Mouse (Mus musculus) CD4-positive helper T cell, adult 2 months (primary cell): ENCODE results near the gene Mdfic.
A peak's percentile ranks its signal among the peaks of the same experiment; 100 is the strongest.

Experiments used
- DNase-seq: peaks from one replicate; pipeline ENCODE4 v3.0.0-alpha.2; 2012; ENCODE audit warnings: low read depth, missing footprints, low spot score

Gene Mdfic

GRCm38 (mm10) chr6:15739132-15739531 lies 18.7 kb downstream of the Mdfic start:
- DNase-seq: peak; percentile 42

DNA sequence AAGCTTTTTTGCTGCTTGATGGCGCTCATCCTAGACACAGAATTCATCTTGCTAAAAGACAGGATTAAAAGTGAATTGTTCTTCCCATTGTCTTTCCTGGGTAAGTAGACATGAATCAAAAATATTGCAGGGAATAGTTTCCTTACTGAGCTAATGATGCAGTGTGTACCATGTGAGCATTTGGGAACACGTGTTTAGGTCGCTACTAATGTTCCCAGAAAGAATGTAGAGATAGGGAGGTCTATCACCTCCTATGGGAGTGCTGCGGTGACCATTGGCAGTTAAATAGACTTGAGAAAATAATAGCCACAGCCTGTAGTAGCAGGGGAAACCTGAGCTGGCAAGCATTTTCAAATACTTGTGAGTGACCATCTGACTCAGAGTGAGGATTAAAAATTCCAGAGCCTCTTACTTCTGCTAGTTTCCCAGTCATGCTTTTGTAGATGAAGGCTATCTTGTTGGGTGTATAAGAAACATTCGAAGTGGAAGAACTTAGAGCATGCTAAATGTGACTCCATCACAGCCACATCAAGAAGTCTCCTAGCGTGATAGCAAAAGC lies 22.2 kb downstream of the Mdfic start:
- no peak for DNase-seq

- no peak for DNase-seq
Observed at GRCm38 (mm10) chr6:15743291-15743792, 22.9 kb downstream of the Mdfic start.

DNA sequence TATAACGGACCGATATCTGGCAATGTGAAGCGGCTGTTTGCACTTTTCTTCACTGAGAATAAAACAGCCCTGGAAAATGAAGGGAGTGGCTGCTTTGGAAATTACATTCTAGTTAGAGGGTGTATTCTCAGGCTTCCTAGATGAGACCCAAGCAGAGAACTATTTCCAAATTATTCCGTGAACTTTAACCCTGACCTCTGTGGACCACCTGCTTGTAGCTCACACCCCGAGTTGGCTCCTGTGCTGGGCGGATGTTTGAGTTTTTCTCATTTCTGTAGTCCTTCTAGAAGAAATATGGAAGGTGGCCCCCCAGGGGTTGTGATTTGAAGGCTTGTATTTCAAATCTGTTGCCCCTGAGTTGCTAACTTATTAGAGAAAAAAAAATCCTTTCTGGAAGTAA lies 23.3 kb downstream of the Mdfic start:
- DNase-seq: no peak

- DNase-seq: no peak
Observed at GRCm38 (mm10) chr6:15745313-15745712, 24.9 kb downstream of the Mdfic start.

GRCm38 (mm10) chr6:15745891-15746290 lies 25.4 kb downstream of the Mdfic start:
- no peak for DNase-seq

- DNase-seq: peak; percentile 67
Observed at GRCm38 (mm10) chr6:15747396-15748155, 27.1 kb downstream of the Mdfic start.

DNA sequence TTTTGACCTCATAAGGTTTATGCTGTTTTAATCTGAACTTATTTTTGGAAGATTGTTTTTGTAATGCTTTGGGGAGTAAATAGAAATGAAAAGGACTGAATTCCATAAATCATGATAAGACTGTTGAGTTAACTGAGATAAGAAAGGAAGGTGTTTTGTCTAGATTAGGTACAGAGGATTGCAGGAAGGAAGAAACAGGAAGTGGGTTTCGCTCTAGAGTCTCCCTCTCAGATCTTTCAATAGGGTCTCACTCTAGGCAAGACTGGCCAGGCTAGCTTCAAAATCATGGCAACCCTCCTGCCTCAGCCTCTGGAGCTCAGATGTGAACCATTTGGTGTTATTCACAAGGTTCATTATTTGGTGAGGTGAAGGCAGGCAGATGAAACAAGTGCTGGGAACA lies 27.8 kb downstream of the Mdfic start:
- peak; percentile 30 for DNase-seq

GRCm38 (mm10) chr6:15748943-15749342 lies 28.5 kb downstream of the Mdfic start:
- no peak for DNase-seq

- DNase-seq: no peak
Observed at GRCm38 (mm10) chr6:15750101-15750500, 29.6 kb downstream of the Mdfic start.

DNA sequence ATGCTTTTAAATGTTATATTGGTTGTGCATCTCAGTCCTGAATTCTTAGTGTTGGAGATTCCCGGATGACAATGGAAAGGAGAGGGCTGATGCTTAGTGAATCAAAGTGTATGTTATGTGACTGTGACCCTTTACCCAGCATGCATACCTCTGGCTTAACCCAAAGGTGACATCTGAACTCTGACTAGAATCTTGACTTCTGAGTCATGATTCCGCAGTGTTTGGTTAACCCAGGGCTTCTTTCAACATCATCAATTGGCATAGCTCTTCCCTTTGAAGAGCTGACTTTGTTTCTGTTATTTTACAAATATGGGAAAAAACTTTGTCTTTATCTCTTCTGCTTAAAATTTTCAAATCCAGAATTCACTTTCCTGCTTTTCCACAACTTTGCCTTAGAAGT lies 30.9 kb downstream of the Mdfic start:
- no peak for DNase-seq

GRCm38 (mm10) chr6:15752160-15752559 lies 31.7 kb downstream of the Mdfic start:
- no peak for DNase-seq

GRCm38 (mm10) chr6:15753208-15753607 lies 32.7 kb downstream of the Mdfic start:
- DNase-seq: no peak

DNA sequence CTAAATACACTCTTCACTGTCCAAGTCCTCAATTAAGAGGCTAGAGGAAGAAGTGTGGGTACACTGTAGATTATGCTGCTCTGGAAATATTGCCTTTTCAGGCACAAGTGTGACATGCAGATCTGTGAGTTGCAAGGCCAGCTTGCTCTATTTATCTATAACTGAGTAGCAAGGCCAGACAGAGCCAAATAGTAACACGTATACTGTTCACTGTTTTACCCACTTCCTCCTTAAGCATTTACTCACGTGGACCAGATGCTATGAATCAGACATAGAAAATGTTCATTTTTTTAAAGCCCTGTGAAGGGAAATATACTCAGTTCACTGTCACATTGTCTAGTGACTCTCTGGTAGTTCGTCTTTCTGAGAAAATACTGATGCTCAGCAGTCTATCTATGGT lies 37.9 kb downstream of the Mdfic start:
- DNase-seq: no peak

- no peak for DNase-seq
Observed at GRCm38 (mm10) chr6:15760750-15761149, 40.3 kb downstream of the Mdfic start.

GRCm38 (mm10) chr6:15764039-15764438 lies 43.6 kb downstream of the Mdfic start:
- DNase-seq: no peak

- no peak for DNase-seq
Observed at GRCm38 (mm10) chr6:15767460-15767859, 47.0 kb downstream of the Mdfic start.

DNA sequence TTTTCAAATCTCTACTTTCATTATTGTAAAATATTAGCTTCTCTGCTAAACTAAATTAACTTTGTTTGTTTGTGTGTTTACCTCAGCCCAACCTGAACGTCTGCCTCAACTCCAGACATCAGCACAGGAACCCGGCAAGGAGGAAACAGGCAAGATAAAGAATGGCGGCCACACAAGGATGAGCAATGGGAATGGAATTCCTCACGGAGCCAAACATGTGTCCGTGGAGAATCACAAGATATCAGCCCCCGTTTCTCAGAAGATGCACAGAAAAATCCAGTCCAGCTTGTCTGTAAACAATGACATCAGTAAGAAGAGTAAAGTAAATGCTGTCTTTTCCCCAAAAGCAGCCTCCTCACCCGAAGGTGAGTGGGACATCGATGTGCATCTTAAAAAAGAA lies 49.7 kb downstream of the Mdfic start:
- no peak for DNase-seq

GRCm38 (mm10) chr6:15777070-15777469 lies 56.6 kb downstream of the Mdfic start:
- no peak for DNase-seq

- DNase-seq: peak; percentile 30
Observed at GRCm38 (mm10) chr6:15780127-15780526, 59.7 kb downstream of the Mdfic start.

DNA sequence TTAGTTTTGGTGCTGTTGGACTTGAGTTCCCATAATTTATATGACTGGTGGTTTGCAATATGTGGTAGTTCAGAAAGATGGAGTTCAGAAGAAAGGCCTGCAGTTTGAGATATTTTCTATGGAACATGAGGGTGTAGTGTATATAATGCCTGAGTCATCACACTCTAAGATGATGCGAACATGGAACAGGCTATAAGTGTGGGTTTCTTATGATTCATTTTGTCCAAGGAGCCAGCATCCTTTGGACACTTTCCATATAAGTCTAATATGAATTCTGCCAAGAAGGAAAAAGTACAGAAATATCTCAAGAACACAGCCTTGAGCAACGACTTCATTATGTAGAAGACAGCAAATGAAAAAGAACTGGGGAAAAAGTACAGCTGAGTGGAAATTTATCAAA lies 60.2 kb downstream of the Mdfic start:
- DNase-seq: no peak

DNA sequence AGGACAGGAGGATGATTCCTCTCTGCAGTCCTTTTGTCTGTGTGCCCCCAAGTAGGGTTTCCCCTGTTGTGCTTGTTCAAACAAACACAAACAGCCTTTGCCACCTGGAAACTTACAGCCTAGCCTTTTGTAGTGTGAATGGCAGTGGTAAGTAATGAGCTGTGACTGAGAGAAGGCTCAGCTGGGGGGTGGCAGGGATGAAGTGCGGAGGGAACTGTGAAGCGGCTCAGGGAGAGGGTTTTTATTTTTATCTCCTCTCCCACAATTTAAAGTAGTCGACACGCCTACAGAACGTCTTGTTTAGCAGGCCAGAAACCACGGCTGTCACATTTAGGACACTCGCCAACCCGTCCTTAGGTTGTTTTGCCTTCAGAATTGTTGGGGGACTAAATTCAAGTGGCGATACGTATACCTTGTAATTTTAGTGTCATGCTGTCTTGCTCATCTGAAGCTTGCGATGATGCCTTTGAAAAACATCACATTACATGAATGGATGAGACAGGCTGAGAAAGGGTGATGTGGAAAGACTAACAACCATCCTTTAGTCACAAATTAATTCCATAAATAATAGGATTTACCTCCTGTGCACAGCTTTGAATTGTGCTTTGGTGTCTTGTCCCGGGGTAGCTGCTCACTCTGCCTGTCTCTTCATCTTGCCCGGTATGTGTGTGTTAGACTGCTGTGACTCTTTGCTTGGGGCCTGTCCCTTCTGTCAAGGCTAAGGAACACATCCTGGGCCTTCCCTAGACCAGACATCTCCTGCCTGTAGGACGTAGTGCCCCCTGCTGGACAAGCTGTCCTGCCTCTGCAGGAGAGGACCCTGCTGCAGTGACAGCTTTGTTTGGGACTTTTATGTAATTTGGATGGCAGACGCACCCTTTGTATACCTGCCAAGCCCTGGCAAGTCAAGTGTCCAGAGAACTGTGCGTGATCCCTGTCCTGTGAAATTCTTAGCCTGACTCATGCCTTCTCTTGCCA lies 69.4 kb downstream of the Mdfic start:
- peak; percentile 83 for DNase-seq
